Comparison of ENCODE assay signal across 8 mouse cellular contexts in the genomic region with DNA sequence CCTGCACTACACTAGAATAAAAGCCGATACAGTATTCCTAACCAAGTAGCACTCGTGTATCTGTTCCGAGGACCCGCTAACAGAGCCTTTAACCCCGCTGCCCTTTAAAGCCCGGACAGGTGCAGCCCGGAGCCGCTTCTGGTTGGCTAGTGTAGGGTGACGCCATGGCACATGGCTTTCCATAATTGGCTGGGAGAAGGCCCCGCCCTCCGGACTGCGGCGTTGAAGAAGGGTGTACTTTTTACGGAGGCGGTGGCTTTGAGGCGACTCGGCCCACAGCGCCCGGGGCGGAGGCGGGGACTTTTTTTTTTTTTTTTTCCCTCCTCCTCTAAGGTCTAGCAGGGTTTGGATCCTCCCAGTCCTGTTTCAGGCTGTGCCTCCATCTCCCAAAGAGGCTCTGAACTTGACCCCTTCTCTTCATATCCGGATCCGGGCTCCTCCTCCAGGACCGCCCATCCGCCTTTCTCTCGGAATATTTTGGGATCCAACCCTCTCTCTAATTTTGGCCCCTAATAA. TPM values are rescaled to one million over a fixed set of nuclear protein-coding genes. Genes with fewer than 3 reads are reported as not detected.
DNase-seq lines count a peak whose midpoint lies in the region; ATAC-seq lines count a peak whose summit lies in the region.

A gene (plus strand): TSS at position 198 of the 516 bp plus-strand sequence.

- no peaks in the 10 kb centered on the region for H3K9me3 ChIP-seq in hindbrain, embryonic 15.5 days

- WGBS in hindbrain, embryonic 15.5 days: under 1% methylated on average over 26 of the region's 26 CpGs

- peaks cover 45% of the 10 kb centered on the region for H3K4me1 ChIP-seq in hindbrain, embryonic 15.5 days (replicated peaks)

- H3K4me2 ChIP-seq in hindbrain, embryonic 15.5 days: peak within 1 kb of the TSS; percentile 90

- DNase-seq in ZHBTc4 (ENCODE audit: low read depth, low spot score): peak; percentile 99
- DNase-seq in gastrocnemius, adult 18-20 months (ENCODE audit: low spot score): peak; percentile 95
- DNase-seq in layer of hippocampus, postnatal 36 days: peak; percentile 91 to 94
- DNase-seq in lung, postnatal 25 days (ENCODE audit: low spot score): peak; percentile 97
- peak; percentile 81 for DNase-seq in retina, adult 2 months (ENCODE audit: low read depth, low spot score)
- peak; percentile 91 for DNase-seq in thymus, postnatal 25 days

- peak; percentile 92 for ATAC-seq in common myeloid progenitor, adult 5-6 weeks (replicated peaks; ENCODE audit: low read depth, poor library complexity, severe bottlenecking)
- ATAC-seq in hindbrain, embryonic 15.5 days (ENCODE audit: low FRiP score, low read depth): peak; percentile 96

- peak within 1 kb of the TSS; percentile 66 for H3K4me3 ChIP-seq in hindbrain, embryonic 15.5 days

- H3K36me3 ChIP-seq in hindbrain, embryonic 15.5 days: peaks cover under 1% of the 10 kb centered on the region; the same call in 1 of the 2 replicates

- no peaks in the 10 kb centered on the region for H3K27me3 ChIP-seq in hindbrain, embryonic 15.5 days

- H3K9ac ChIP-seq in hindbrain, embryonic 15.5 days: peak within 1 kb of the TSS; percentile 83

- H3K27ac ChIP-seq in hindbrain, embryonic 15.5 days (replicated peaks): peak within 1 kb of the TSS; percentile 94

RNA-seq across cellular contexts. Expression of the gene that starts here (rescaled TPM):
- total RNA-seq in common myeloid progenitor, adult 5-6 weeks (2017): 4.1 and 9.4 TPM in 2 replicates
- total RNA-seq in gastrocnemius, adult 18-20 months (2021): 10 to 100 TPM; 42.1 to 45.1 TPM
- 77.8 and 92.7 TPM in 2 replicates for polyA plus RNA-seq in hindbrain, embryonic 15.5 days (2015; fragmentation: Nextera tagmentation; extraction: Ambion mirVana)
- total RNA-seq in layer of hippocampus, postnatal 36 days (2021): 100 to 1,000 TPM; 122 to 133 TPM

Comparison
In these comparisons a context has a peak if more than half of its experiments do, and no peak if none do; other contexts are left out.
1. Peak in every context shown above with its lines: DNase-seq, ATAC-seq, H3K4me3 ChIP-seq and H3K27ac ChIP-seq.